Mouse (Mus musculus): ENCODE measurements around the gene Vps53. TPM values are rescaled to one million over a fixed set of nuclear protein-coding genes. Genes with fewer than 3 reads are reported as not detected.

Vps53 gene
- polyA plus RNA-seq, 1 experiment from 2014 or later: 39.2 TPM

DNA sequence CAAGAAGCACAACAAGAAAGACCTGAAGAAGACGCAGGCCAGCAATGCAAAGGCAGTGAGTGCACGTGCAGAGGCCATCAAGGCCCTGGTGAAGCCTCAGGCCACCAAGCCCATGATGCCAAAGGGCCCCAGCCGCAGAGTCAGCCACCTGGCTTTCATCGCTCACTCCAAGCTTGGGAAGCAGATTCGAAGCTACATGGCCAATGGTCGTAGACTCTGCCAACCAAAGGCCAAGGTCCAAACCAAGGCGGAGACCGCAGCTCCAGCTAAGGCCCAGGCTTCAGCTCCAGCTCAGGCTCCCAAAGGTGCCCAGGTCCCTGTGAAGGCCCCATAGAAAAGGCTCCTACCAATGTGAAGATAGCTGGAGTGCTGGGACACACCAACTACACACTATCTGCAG is 35.1 kb downstream of the Vps53 start:
- Histone ChIP-seq H3K4me1 (ENCODE audit: control insufficient read depth, insufficient read depth, low read length) (peaks cover 21% of the 10 kb centered on the region; the same call in 1 of the 2 replicates), H3K27me3 (ENCODE audit: control insufficient read depth, insufficient read depth, low read length) (no peaks in the 10 kb centered on the region), H3K9ac (replicated peaks; ENCODE audit: low read depth, low read length) (no peak overlapping the region), H3K4me2 (replicated peaks; ENCODE audit: low read depth, low read length) (no peak overlapping the region), H3K4me3 (ENCODE audit: low read depth, low read length) (no peak overlapping the region), H3K36me3 (ENCODE audit: control insufficient read depth, insufficient read depth, low read length) (no peaks in the 10 kb centered on the region), H3K27ac (ENCODE audit: low read length) (no peak overlapping the region), H3K9me3 (ENCODE audit: control insufficient read depth, low read depth, low read length) (no peaks in the 10 kb centered on the region)
- ATAC-seq (ENCODE audit: insufficient number of reproducible peaks, insufficient read depth, low FRiP score, low read depth): no peak
- 96% methylated on average over 8 of the region's 8 CpGs for WGBS

DNA sequence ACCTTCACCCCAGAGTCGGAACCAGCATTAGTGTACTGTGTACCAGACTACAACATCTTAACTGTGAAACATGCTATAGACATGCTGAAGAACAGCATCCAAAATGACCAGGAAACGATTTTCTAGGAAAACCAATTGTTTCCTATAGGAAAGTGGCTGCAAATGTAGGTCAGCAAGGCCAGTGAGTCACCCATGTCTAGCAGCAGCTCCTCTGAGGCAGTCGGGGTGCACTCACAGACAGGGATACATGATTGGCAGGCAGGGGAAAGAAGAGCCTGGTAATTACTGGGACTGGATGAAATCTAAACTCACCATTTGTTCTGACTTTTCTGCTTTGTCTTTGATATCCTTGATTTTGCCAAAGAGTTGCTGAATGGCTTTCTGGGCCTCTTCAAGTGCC is 41.5 kb downstream of the Vps53 start:
- ATAC-seq (ENCODE audit: insufficient number of reproducible peaks, insufficient read depth, low FRiP score, low read depth): no peak
- 86% methylated on average over 3 of the region's 3 CpGs for WGBS
- Histone ChIP-seq H3K27me3 (ENCODE audit: control insufficient read depth, insufficient read depth, low read length) (no peaks in the 10 kb centered on the region), H3K36me3 (ENCODE audit: control insufficient read depth, insufficient read depth, low read length) (peaks cover 13% of the 10 kb centered on the region), H3K9me3 (ENCODE audit: control insufficient read depth, low read depth, low read length) (no peaks in the 10 kb centered on the region), H3K27ac (ENCODE audit: low read length) (no peak overlapping the region), H3K4me3 (ENCODE audit: low read depth, low read length) (no peak overlapping the region), H3K4me1 (ENCODE audit: control insufficient read depth, insufficient read depth, low read length) (no peaks in the 10 kb centered on the region), H3K9ac (replicated peaks; ENCODE audit: low read depth, low read length) (no peak overlapping the region), H3K4me2 (replicated peaks; ENCODE audit: low read depth, low read length) (no peak overlapping the region)

DNA sequence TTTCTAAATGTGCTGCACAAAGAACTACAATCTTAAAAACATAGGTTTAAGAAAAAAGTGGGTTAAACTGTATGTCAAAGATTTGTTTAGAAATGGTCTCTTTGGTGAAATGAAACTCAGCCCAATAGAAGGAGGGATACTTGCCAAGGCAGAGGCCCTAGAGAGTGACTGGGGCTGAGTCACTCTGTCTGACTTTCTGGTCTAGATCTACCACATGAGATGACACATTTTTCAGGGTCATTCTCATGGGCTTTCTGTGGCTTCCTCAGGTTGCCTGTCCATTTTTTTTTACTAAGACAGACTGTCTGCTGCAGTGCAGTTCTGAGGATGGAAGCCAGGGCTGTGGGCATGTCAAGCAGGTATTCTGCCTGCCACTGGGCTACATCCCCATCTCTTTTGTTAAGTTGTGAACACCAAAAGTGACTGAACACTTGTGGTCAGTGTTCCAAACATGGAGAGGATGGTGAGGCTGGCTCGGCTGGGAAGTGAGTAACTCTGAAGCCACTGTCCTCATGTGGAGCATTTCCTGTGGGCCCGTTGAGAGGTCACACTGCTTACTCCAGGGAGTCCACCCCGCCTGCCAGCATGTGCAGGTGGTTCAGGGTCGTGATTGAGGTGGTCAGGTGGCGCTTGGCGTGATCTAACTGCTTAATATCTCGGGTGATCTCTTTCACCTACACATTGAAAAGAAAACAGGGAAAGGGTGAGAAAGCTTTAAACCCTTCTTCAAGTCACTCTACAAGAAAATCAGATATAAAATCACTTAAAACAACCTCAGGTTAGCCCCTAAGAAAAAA is 43.6 kb downstream of the Vps53 start:
- no peaks in the 10 kb centered on the region for H3K4me1 ChIP-seq (ENCODE audit: control insufficient read depth, insufficient read depth, low read length)
- no peaks in the 10 kb centered on the region for H3K27me3 ChIP-seq (ENCODE audit: control insufficient read depth, insufficient read depth, low read length)
- 87% methylated on average over 7 of the region's 7 CpGs for WGBS
- H3K9me3 ChIP-seq (ENCODE audit: control insufficient read depth, low read depth, low read length): no peaks in the 10 kb centered on the region
- H3K27ac ChIP-seq (ENCODE audit: low read length): no peak overlapping the region
- ATAC-seq (ENCODE audit: insufficient number of reproducible peaks, insufficient read depth, low FRiP score, low read depth): no peak
- no peak overlapping the region for H3K4me3 ChIP-seq (ENCODE audit: low read depth, low read length)
- H3K9ac ChIP-seq (replicated peaks; ENCODE audit: low read depth, low read length): no peak overlapping the region
- peaks cover 13% of the 10 kb centered on the region for H3K36me3 ChIP-seq (ENCODE audit: control insufficient read depth, insufficient read depth, low read length)
- H3K4me2 ChIP-seq (replicated peaks; ENCODE audit: low read depth, low read length): no peak overlapping the region

DNA sequence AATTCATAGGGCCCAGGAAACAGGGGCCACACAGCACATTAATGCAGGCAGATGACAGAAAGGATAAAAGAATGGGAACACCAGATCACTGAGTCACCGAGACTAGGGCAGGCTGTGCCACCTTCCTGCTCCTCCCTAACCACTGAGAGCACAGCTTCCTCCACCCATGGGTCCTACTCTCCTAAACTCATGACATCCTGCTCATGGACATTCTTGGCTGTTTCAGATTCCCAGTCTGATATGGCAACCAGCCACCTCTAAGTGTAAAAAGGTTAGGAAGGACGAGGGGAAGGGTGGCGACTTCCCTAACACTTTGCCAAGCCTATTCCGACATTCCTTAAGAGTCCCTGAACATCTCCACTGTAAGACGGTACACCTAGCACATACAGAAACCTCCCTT is 48.6 kb downstream of the Vps53 start:
- H3K9ac ChIP-seq (replicated peaks; ENCODE audit: low read depth, low read length): no peak overlapping the region
- H3K27ac ChIP-seq (ENCODE audit: low read length): no peak overlapping the region
- ATAC-seq (ENCODE audit: insufficient number of reproducible peaks, insufficient read depth, low FRiP score, low read depth): no peak
- H3K4me2 ChIP-seq (replicated peaks; ENCODE audit: low read depth, low read length): no peak overlapping the region
- peaks cover 11% of the 10 kb centered on the region for H3K36me3 ChIP-seq (ENCODE audit: control insufficient read depth, insufficient read depth, low read length)
- no peaks in the 10 kb centered on the region for H3K9me3 ChIP-seq (ENCODE audit: control insufficient read depth, low read depth, low read length)
- no peak overlapping the region for H3K4me3 ChIP-seq (ENCODE audit: low read depth, low read length)
- H3K27me3 ChIP-seq (ENCODE audit: control insufficient read depth, insufficient read depth, low read length): no peaks in the 10 kb centered on the region
- H3K4me1 ChIP-seq (ENCODE audit: control insufficient read depth, insufficient read depth, low read length): no peaks in the 10 kb centered on the region
- 84% methylated on average over 5 of the region's 5 CpGs for WGBS

DNA sequence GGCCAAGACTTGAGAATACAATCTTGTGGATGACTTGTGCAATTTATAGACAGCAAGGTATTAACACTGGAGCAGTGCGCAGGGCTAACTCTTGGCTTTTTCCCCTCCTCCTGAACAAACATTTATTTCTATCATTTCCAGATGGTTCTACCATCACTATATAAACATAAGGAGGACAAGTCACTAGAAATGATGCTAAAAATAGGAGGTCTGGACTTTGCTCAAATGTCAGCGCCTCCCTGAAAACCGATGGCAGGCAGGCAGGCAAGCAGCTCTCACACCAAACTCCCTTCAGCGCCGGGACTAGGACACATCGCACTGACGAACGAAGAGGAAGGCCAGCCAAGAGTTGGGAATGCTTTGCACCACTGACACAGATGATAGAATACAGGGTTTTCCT is 54.1 kb downstream of the Vps53 start:
- Histone ChIP-seq H3K4me2 (replicated peaks; ENCODE audit: low read depth, low read length) (0 out of 2 replicates have a peak overlapping the region, but pooled peaks have one; percentile 12), H3K27me3 (ENCODE audit: control insufficient read depth, insufficient read depth, low read length) (no peaks in the 10 kb centered on the region), H3K9ac (replicated peaks; ENCODE audit: low read depth, low read length) (no peak overlapping the region), H3K9me3 (ENCODE audit: control insufficient read depth, low read depth, low read length) (no peaks in the 10 kb centered on the region), H3K4me3 (ENCODE audit: low read depth, low read length) (no peak overlapping the region), H3K27ac (ENCODE audit: low read length) (peak overlapping the region; percentile 69; the same call in 1 of the 2 replicates), H3K36me3 (ENCODE audit: control insufficient read depth, insufficient read depth, low read length) (no peaks in the 10 kb centered on the region), H3K4me1 (ENCODE audit: control insufficient read depth, insufficient read depth, low read length) (peaks cover 16% of the 10 kb centered on the region)
- WGBS: 36% methylated on average over 8 of the region's 8 CpGs
- peak; percentile 46; the same call in 1 of the 2 replicates for ATAC-seq (ENCODE audit: insufficient number of reproducible peaks, insufficient read depth, low FRiP score, low read depth)

DNA sequence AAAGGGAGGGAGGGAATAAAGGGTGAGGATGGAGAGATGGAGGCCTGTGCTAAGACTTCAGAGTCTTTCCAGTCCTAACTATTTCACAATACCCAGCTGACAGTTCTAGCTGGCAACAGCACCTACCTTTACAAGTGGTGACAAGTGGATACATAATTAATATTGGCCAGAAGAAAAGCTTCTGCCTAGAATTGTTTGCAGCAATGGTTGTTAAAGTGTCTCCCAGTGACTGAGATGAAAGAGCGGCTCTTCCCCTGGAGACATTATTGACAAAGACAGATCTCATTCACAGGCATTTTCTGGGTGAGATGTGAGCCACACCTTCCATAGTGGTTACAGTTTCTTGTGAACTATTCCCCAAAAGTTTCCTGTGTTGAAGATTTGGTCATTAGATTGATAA is 55.9 kb downstream of the Vps53 start:
- 95% methylated on average over 1 of the region's 1 CpGs for WGBS
- H3K4me2 ChIP-seq (replicated peaks; ENCODE audit: low read depth, low read length): no peak overlapping the region
- no peaks in the 10 kb centered on the region for H3K36me3 ChIP-seq (ENCODE audit: control insufficient read depth, insufficient read depth, low read length)
- ATAC-seq (ENCODE audit: insufficient number of reproducible peaks, insufficient read depth, low FRiP score, low read depth): no peak
- H3K9me3 ChIP-seq (ENCODE audit: control insufficient read depth, low read depth, low read length): no peaks in the 10 kb centered on the region
- peaks cover 22% of the 10 kb centered on the region for H3K4me1 ChIP-seq (ENCODE audit: control insufficient read depth, insufficient read depth, low read length)
- no peak overlapping the region for H3K27ac ChIP-seq (ENCODE audit: low read length)
- no peak overlapping the region for H3K9ac ChIP-seq (replicated peaks; ENCODE audit: low read depth, low read length)
- no peak overlapping the region for H3K4me3 ChIP-seq (ENCODE audit: low read depth, low read length)
- no peaks in the 10 kb centered on the region for H3K27me3 ChIP-seq (ENCODE audit: control insufficient read depth, insufficient read depth, low read length)

DNA sequence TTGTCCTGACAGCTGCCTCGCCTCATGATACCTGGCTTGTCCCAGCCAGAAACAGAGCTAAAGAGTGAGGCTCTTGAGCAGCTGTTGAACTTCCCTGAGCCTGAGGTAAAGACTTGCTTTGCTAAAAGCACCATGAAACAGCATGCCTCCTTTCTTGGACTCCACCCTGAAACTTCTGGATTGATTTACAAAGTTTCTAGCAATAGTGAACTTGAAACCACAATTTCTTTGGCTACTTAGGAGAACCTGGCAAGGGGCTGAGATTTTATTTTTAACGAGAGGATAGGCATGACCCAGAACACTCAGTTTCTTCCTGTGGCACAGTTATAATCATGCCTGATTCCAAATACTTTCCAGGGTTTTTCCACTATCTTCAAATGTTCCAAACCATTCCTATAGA is 56.9 kb downstream of the Vps53 start:
- 86% methylated on average over 2 of the region's 2 CpGs for WGBS
- Histone ChIP-seq H3K27me3 (ENCODE audit: control insufficient read depth, insufficient read depth, low read length) (no peaks in the 10 kb centered on the region), H3K4me2 (replicated peaks; ENCODE audit: low read depth, low read length) (no peak overlapping the region), H3K4me3 (ENCODE audit: low read depth, low read length) (no peak overlapping the region), H3K4me1 (ENCODE audit: control insufficient read depth, insufficient read depth, low read length) (peaks cover 22% of the 10 kb centered on the region), H3K9ac (replicated peaks; ENCODE audit: low read depth, low read length) (no peak overlapping the region), H3K9me3 (ENCODE audit: control insufficient read depth, low read depth, low read length) (no peaks in the 10 kb centered on the region), H3K36me3 (ENCODE audit: control insufficient read depth, insufficient read depth, low read length) (no peaks in the 10 kb centered on the region), H3K27ac (ENCODE audit: low read length) (no peak overlapping the region)
- no peak for ATAC-seq (ENCODE audit: insufficient number of reproducible peaks, insufficient read depth, low FRiP score, low read depth)

DNA sequence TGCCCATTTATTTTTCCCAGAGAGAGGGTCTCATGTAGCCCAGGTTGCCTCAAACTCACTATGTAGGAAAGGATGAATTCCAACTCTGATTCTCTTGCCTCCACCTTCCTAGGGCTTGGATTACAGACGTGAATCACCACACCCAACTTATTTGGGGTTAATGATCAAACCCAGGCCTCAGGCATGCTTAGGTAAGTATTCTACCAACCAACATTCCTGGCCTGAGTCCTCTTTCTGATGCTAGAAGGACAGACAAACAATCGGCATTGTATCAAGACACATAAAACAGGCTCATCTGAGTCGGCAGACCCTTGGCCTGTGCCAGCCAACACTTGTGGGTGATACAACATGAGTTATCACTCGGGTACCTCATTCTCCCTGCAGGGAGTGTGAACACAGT is 58.4 kb downstream of the Vps53 start:
- Histone ChIP-seq H3K9ac (replicated peaks; ENCODE audit: low read depth, low read length) (no peak overlapping the region), H3K4me2 (replicated peaks; ENCODE audit: low read depth, low read length) (no peak overlapping the region), H3K4me1 (ENCODE audit: control insufficient read depth, insufficient read depth, low read length) (peaks cover 22% of the 10 kb centered on the region)

More for the DNA sequence above, 58.4 kb downstream of the Vps53 start:
- peaks cover 11% of the 10 kb centered on the region; the same call in 1 of the 2 replicates for H3K36me3 ChIP-seq (ENCODE audit: control insufficient read depth, insufficient read depth, low read length)
- no peak overlapping the region for H3K27ac ChIP-seq (ENCODE audit: low read length)
- no peaks in the 10 kb centered on the region for H3K9me3 ChIP-seq (ENCODE audit: control insufficient read depth, low read depth, low read length)
- 74% methylated on average over 4 of the region's 4 CpGs for WGBS
- no peaks in the 10 kb centered on the region for H3K27me3 ChIP-seq (ENCODE audit: control insufficient read depth, insufficient read depth, low read length)
- H3K4me3 ChIP-seq (ENCODE audit: low read depth, low read length): no peak overlapping the region
- no peak for ATAC-seq (ENCODE audit: insufficient number of reproducible peaks, insufficient read depth, low FRiP score, low read depth)

All from stomach, embryonic 14.5 days (tissue).